Mouse (Mus musculus) bone marrow, adult 2 months (tissue): ENCODE measurements around the gene Adgrg7.

ENCODE experiments used
- CTCF ChIP-seq: fragments of 200-500 bp; IDR thresholded peaks from 2 replicates; pipeline ENCODE4 v1.5.1; 2011; ENCODE audit warnings: low read length, control low read depth; ENCODE audit not compliant: control insufficient read depth, insufficient read depth
- POLR2A ChIP-seq: fragments of 200-500 bp; IDR thresholded peaks from 2 replicates; pipeline ENCODE4 v1.6.1; 2011; ENCODE audit warnings: low read depth, mild to moderate bottlenecking, control low read depth, low read length, borderline replicate concordance; ENCODE audit not compliant: control insufficient read depth

GRCm38 (mm10) chr16:56729060-56729459 is 66.6 kb downstream of the Adgrg7 start:
- no peak for TF ChIP-seq CTCF
- no peak for TF ChIP-seq POLR2A
